Mouse (Mus musculus) fibroblast of lung, adult 2 months (primary cell): ENCODE measurements around the gene Oscp1.

ENCODE experiments used
- DNase-seq: peaks from one replicate; pipeline ENCODE4 v3.0.0-alpha.2; 2011; ENCODE audit warnings: low read depth

Oscp1 gene

DNA sequence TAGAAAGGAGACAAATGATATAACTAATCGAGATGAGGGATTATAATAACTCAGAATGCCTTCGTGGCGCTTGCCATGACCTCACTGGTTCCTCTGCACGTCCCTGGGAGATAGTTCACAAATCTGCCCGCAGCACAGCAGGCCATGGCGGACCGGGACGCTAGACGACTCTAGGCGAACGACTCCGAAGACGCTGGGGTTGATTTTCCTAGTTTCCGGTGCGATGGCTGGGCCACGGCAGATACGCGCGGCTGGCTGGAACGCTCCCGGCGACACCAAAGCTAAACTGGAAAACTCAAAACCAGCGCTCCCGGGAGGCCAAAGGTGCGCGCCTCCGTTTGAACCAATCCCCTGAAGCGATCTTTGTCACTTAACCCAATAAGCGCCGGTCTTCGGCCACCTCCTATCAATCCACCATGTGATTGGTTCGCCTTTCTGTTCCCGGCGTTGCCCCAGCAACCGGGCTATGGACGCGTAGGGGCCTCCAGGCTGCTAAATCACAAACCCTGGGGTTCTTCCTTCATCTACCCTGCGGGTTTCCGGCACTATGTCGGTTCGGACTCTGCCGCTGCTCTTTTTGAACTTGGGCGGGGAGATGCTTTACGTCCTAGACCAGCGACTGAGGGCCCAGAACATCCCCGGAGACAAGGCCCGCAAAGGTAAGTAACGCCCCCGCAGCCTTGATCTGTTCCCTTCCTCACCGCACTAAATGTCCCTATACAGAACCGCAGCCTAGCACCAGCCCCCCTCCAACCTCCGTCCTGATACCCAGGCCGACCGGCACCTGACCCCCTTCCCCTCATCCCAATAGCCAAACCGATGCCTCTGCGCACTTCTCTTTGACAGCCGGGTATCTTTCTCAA, at the start of gene Oscp1:
Gene Oscp1, plus strand, starts transcription at position 432 of the 863 bp plus-strand sequence.
- DNase-seq: peak; percentile 77

DNA sequence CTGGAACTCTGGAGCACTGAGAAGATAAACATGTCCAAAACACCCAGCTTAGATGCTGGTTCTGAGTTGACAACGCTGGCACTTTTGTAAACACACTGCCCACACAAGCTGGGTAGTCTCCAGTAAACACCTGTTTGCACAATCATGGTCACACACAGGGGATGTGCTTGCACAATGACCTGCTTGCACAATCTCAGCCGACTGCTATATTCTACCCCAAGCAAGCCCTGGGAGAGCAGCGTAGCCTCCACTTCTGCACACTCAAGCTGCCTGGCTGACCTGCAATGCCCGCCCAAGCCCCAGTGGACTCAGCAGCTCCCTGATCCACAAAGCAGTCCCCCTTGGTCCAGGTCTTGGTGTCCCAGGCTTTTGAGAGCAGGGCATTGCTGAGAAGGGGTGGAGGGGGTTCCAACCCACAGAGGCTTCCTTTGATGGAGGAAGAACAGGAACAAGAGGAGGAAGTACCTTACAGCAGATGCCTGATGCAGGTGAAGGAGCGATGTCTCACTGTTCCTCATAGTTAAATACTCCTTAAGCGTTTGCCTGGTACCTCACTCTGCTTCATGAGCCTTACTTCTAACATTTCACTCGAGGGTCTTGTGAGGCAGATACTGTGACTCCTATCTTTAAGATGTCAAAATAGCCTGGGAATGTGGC, 40.6 kb upstream of the Oscp1 start:
- DNase-seq: no peak

DNA sequence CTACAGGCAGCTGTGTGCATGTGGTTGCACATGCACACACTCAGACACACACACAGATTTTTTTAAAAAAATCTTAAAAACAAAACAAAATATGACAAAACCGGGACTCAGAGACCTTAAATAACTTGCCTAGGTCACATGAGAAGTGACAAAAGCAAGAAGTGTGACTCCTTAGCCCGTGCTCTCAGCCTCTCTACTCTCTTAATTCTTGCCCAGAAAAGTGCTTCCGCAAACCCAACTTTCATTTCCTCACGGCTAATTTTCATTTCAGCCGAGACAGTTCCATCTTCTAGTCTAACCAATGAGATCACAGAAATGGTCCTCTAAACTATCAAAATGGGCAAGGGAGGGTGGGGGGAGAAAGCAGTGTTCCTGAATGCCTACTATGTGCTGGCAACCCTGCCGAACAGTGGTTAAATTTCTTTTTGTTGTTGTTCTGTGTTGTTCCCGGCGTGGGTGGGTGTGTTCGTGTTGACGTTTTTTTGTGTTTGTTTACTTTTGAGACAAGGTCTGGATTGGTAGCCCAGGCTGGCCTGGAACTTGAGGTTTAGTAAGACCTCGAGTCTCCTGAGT, 39.3 kb upstream of the Oscp1 start:
- no peak for DNase-seq

DNA sequence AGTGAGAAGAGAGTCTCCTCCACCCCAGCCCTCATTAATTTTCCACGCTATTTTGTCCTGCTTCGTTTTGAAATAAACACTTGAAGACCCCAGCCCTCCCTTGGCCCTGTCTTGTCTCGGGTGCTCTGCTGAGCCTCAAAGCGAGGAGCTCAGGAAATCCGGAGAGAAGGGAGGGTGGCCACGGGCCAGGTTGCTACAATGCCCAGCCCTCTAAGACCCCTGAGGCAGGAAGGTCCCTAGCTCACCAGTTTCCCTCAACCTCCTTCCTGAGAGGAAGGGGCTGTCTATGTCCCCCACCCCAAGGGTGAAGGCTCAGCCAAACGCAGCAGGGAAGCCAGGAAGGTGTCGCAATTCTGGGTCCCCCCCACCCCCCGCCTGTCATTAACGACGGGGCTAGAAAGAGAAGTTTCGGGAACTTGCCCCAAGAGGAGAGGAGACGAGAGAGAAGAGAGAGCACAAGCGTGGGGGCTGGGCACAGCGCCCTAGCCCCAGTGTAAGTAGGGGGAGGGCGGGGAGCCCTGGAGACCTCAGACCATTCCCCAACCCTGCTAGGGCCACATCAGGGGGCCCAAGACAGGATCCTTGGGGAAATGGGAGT, 34.0 kb upstream of the Oscp1 start, which contains the start of gene Csf3r:
Gene Csf3r, plus strand, starts transcription at position 248 of the 598 bp plus-strand sequence.
- no peak for DNase-seq

- no peak for DNase-seq
Measured at GRCm38 (mm10) chr4:126025801-126026200, 32.6 kb upstream of the Oscp1 start.

DNA sequence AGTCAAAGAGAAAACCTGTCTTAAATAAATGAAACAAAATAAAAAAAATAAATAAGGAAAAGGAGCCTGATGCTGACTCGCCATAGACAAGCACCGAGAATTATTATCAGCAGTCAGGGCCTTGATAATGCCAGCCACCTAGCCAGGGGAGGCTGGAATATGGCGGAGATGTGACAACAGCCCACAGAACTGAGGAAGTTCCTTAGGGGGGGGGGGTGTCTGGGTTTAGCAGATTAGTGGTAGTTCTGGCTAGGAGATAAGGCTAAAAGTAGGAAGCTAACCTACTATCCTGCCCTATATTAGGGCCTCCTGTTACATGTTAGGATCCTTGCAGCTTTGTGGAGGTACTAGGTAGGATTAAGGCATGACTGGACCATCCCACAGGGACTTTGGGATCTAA, 30.4 kb upstream of the Oscp1 start:
- DNase-seq: no peak

GRCm38 (mm10) chr4:126029042-126029441, 29.3 kb upstream of the Oscp1 start:
- no peak for DNase-seq

DNA sequence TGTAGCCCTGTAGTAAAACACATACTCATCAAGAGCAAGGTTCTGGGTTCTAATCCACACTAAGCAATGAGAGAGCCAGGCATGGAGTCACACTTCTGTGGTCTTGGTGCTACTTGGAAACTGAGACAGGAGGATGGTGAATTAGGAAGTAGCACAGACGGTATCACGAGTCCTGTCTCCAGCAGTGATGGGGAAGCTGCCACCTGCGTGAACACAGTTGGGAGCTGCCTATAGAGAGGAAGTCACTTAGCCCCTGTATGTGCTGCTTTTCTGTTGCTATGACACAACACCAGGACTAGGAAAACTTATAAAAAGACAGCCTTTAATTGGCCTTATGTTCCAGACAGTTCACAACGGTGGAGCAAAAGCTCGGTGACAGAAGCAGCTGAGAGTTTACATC, 27.7 kb upstream of the Oscp1 start:
- DNase-seq: no peak

DNA sequence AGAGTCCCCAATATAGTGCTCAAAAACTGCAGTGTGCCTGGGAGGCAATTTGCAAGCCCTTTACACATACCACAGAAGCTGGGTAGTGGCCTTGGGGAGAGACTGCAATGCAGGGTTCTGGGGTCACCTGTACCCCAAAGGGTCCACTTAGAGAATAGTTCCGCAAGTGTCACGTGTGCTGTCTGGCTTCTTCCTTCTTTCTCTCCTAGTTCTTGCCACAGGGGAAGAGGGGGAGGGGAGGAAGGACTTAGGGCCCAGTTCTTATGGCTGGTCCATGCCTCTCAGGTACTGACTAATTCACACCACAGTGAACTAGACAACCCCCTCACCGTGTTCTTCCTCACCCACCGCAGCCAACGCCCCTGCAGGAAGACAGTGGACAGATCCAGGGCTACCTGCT, 23.0 kb upstream of the Oscp1 start:
- no peak for DNase-seq

DNA sequence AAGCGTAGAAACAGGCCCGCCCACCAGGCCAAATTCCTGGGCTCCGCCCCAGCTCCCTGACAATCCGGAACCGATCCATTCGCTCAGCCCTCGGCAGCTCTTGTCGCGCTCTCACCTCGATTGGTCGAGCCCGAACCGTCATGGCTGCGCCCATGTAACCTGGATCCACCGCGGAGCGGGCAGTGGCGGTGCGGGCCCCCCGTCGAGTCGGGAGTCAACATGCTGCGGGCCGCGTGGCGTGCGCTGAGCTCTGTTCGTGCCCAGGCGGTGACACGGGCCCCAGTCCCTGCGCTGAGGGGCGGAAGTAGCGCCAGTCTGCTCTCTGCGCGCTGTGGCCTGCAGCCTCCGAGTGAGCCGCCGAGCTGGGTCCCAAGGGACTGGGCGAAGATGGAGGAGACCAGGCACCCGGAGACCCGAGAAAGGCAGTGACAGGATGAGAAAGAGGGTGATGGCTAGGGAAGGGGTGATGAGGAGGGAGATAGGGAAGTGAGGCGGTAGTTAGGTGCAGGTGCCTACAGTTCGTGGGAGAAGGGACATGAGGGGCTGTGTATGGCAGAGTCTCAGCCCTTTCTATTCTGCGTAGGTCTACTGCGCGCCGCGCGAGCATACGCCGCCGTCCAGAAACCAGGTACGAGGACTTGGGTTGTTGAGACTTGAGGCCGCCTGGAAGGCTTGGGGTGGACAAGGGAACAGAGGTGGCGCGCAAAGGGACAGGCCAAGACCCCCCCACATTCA, 11.3 kb upstream of the Oscp1 start, which contains the start of gene Mrps15:
Gene Mrps15, plus strand, starts transcription at position 75 of the 735 bp plus-strand sequence.
- peak; percentile 74 for DNase-seq

DNA sequence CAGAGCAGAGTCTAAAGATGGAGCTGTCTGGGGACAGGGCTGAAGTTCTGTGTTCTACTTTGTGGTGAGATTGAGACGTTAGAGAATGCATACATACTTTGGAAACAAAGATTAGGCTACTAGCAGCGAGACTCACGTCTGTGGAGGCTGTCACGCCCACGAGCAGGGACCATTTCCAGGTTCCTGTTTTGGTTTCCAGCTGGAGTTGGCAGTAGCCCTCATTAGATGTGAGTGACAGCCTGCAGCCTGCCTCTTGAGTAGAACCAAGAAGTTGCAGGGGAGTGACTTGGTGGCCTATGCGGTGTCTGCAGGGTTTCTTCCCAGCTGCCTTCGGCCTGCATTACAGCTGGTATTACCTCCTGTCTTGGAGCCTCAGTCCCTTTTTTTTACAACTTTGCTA, 6.7 kb upstream of the Oscp1 start:
- DNase-seq: no peak

GRCm38 (mm10) chr4:126057207-126058133, 895 bp upstream of the Oscp1 start:
- peak; percentile 9 for DNase-seq

GRCm38 (mm10) chr4:126058997-126059362, 615 bp downstream of the Oscp1 start:
- no peak for DNase-seq

DNA sequence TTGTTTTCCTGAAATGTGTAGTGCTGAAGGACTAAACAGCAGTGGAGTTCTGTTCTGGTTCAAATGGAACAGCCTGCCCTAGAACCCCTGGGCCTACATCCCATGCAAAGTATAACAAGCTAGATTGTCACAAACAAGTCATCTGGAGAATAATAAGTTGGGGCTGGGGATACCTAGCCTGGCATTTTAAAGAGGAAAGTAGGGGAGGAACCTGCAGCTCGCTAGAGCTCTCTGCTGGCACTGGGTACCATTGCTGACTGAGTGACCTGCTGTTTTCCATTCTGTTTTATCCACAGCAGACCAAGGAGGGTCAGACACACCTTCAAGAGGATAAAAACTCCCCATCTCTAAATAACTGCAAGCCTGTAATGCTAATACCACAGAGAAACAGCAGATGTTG, 4.5 kb downstream of the Oscp1 start:
- DNase-seq: no peak

- no peak for DNase-seq
Measured at GRCm38 (mm10) chr4:126065241-126065640, 6.9 kb downstream of the Oscp1 start.

GRCm38 (mm10) chr4:126067401-126068077, 9.2 kb downstream of the Oscp1 start:
- peak; percentile 40 for DNase-seq

GRCm38 (mm10) chr4:126068842-126069241, 10.5 kb downstream of the Oscp1 start:
- no peak for DNase-seq

GRCm38 (mm10) chr4:126077833-126078232, 19.5 kb downstream of the Oscp1 start:
- DNase-seq: no peak

GRCm38 (mm10) chr4:126079266-126079665, 20.9 kb downstream of the Oscp1 start:
- peak; percentile 46 for DNase-seq

GRCm38 (mm10) chr4:126081601-126082000, 23.2 kb downstream of the Oscp1 start:
- DNase-seq: no peak
